Mouse (Mus musculus) retina, postnatal 7 days (tissue): ENCODE results near the gene Tepp.

ENCODE experiments used
- DNase-seq: peaks from one replicate; pipeline ENCODE4 v3.0.0-alpha.2; 2012; ENCODE audit warnings: low read depth, low spot score

The Tepp gene

GRCm38 (mm10) chr8:95310342-95310970 lies at the start of gene Tepp:
Gene Tepp, plus strand, starts transcription at chr8:95310566.
- DNase-seq, result peak; percentile 51

GRCm38 (mm10) chr8:95262181-95262580 lies 48.2 kb upstream of the Tepp start:
- no peak for DNase-seq

GRCm38 (mm10) chr8:95270501-95270900 lies 39.9 kb upstream of the Tepp start:
- DNase-seq, result no peak

GRCm38 (mm10) chr8:95271841-95272240 lies 38.5 kb upstream of the Tepp start:
- no peak for DNase-seq

- DNase-seq, result no peak
Observed at GRCm38 (mm10) chr8:95272871-95273270, 37.5 kb upstream of the Tepp start.

GRCm38 (mm10) chr8:95281493-95281892 lies 28.9 kb upstream of the Tepp start:
- DNase-seq, result no peak

- no peak for DNase-seq
Observed at GRCm38 (mm10) chr8:95289066-95289650, 21.2 kb upstream of the Tepp start.

GRCm38 (mm10) chr8:95293172-95293571 lies 17.2 kb upstream of the Tepp start:
- DNase-seq, result no peak

- DNase-seq, result no peak
Observed at GRCm38 (mm10) chr8:95293891-95294290, 16.5 kb upstream of the Tepp start.

- no peak for DNase-seq
Observed at GRCm38 (mm10) chr8:95302410-95302809, 8.0 kb upstream of the Tepp start.

GRCm38 (mm10) chr8:95305526-95305925 lies 4.8 kb upstream of the Tepp start:
- no peak for DNase-seq

GRCm38 (mm10) chr8:95306431-95306830 lies 3.9 kb upstream of the Tepp start, which contains the start of gene Cngb1:
Gene Cngb1, minus strand, starts transcription at chr8:95306585.
- peak; percentile 76 for DNase-seq

GRCm38 (mm10) chr8:95312836-95313235 lies 2.5 kb downstream of the Tepp start:
- peak; percentile 33 for DNase-seq

- no peak for DNase-seq
Observed at GRCm38 (mm10) chr8:95313857-95314256, 3.5 kb downstream of the Tepp start.

- DNase-seq, result no peak
Observed at GRCm38 (mm10) chr8:95314707-95315106, 4.3 kb downstream of the Tepp start.

GRCm38 (mm10) chr8:95315350-95315749 lies 5.0 kb downstream of the Tepp start:
- no peak for DNase-seq

- peak; percentile 58 for DNase-seq
Observed at GRCm38 (mm10) chr8:95320224-95321139, 10.1 kb downstream of the Tepp start.

- DNase-seq, result no peak
Observed at GRCm38 (mm10) chr8:95323201-95323600, 12.8 kb downstream of the Tepp start.

GRCm38 (mm10) chr8:95324646-95325045 lies 14.3 kb downstream of the Tepp start:
- no peak for DNase-seq

- no peak for DNase-seq
Observed at GRCm38 (mm10) chr8:95326822-95327221, 16.5 kb downstream of the Tepp start.

- no peak for DNase-seq
Observed at GRCm38 (mm10) chr8:95327866-95328465, 17.6 kb downstream of the Tepp start.

GRCm38 (mm10) chr8:95330367-95330766 lies 20.0 kb downstream of the Tepp start:
- DNase-seq, result no peak
